Comparison of ENCODE assay signal across 8 mouse cellular contexts in genomic region chr19:53892061-53892460, GRCm38 (mm10). TPM values are rescaled to one million over a fixed set of nuclear protein-coding genes. Genes with fewer than 3 reads are reported as not detected.
DNase-seq lines count a peak whose midpoint lies in the region; ATAC-seq and TF ChIP-seq lines count a peak whose summit lies in the region.

Pdcd4 (plus strand) TSS chr19:53892231.

- TF ChIP-seq POLR2A in kidney, adult 2 months (IDR thresholded peaks at IDR 0.05; ENCODE audit: low read depth, low read length) = no peak
- TF ChIP-seq POLR2A in limb, embryonic 14.5 days (IDR thresholded peaks at IDR 0.05; ENCODE audit: borderline replicate concordance, extremely low read depth, insufficient read depth, insufficient read length) = no peak

- H3K9me3 ChIP-seq in hindbrain, embryonic 12.5 days (replicated peaks) = no peaks in the 10 kb centered on the region
- no peaks in the 10 kb centered on the region for H3K9me3 ChIP-seq in limb, embryonic 14.5 days (ENCODE audit: control insufficient read depth, low read length)
- H3K9me3 ChIP-seq in neural tube, embryonic 12.5 days = no peaks in the 10 kb centered on the region

- DNase-seq in kidney, adult 2 months = no peak
- DNase-seq in kidney, adult 8-10 months = no peak
- no peak for DNase-seq in adrenal gland, adult 8-10 months
- DNase-seq in forelimb bud, embryonic 11.5 days (ENCODE audit: low read depth, low spot score) = peak; percentile 46
- peak; percentile 86 for DNase-seq in limb, embryonic 14.5 days (ENCODE audit: low spot score)
- DNase-seq in Muller cell, postnatal 12 days (ENCODE audit: inconsistent ontology term) = no peak

- H3K36me3 ChIP-seq in kidney, adult 2 months (ENCODE audit: control insufficient read depth, insufficient read depth, low read length) = no peaks in the 10 kb centered on the region
- no peaks in the 10 kb centered on the region for H3K36me3 ChIP-seq in hindbrain, embryonic 12.5 days
- no peaks in the 10 kb centered on the region for H3K36me3 ChIP-seq in limb, embryonic 14.5 days (ENCODE audit: control insufficient read depth, insufficient read depth, low read length)
- no peaks in the 10 kb centered on the region for H3K36me3 ChIP-seq in neural tube, embryonic 12.5 days

- no peak within 1 kb of the TSS for H3K4me3 ChIP-seq in kidney, adult 2 months (ENCODE audit: insufficient read depth, low read depth, low read length)
- H3K4me3 ChIP-seq in hindbrain, embryonic 12.5 days = no peak within 1 kb of the TSS
- no peak within 1 kb of the TSS for H3K4me3 ChIP-seq in limb, embryonic 14.5 days (replicated peaks; ENCODE audit: low read length)
- H3K4me3 ChIP-seq in neural tube, embryonic 12.5 days = no peak within 1 kb of the TSS

- no peak for TF ChIP-seq CTCF in kidney, adult 2 months (conservative IDR thresholded peaks at IDR 0.05; ENCODE audit: insufficient read depth, insufficient read length, low read depth, low read length)

- no peaks in the 10 kb centered on the region for H3K4me1 ChIP-seq in kidney, adult 2 months (ENCODE audit: control insufficient read depth, insufficient read depth, low read length)
- 0 out of 2 replicates have a peak, but pooled peaks cover 5% of the 10 kb centered on the region for H3K4me1 ChIP-seq in hindbrain, embryonic 12.5 days
- H3K4me1 ChIP-seq in limb, embryonic 14.5 days (ENCODE audit: control insufficient read depth, insufficient read depth, low read length) = peaks cover 59% of the 10 kb centered on the region
- 0 out of 2 replicates have a peak, but pooled peaks cover 5% of the 10 kb centered on the region for H3K4me1 ChIP-seq in neural tube, embryonic 12.5 days

- H3K4me2 ChIP-seq in hindbrain, embryonic 12.5 days (replicated peaks) = no peak within 1 kb of the TSS
- peak within 1 kb of the TSS; percentile 18; the same call in 1 of the 2 replicates for H3K4me2 ChIP-seq in limb, embryonic 14.5 days (replicated peaks; ENCODE audit: low read depth, low read length, severe bottlenecking)
- no peak within 1 kb of the TSS for H3K4me2 ChIP-seq in neural tube, embryonic 12.5 days (replicated peaks)

- WGBS in kidney, adult 2 months = 49% methylated on average over 3 of the region's 3 CpGs
- WGBS in hindbrain, embryonic 12.5 days = 33% methylated on average over 3 of the region's 3 CpGs
- 11% methylated on average over 3 of the region's 3 CpGs for WGBS in limb, embryonic 14.5 days
- WGBS in neural tube, embryonic 12.5 days = 64% methylated on average over 3 of the region's 3 CpGs

- H3K9ac ChIP-seq in hindbrain, embryonic 12.5 days = no peak within 1 kb of the TSS
- peak within 1 kb of the TSS; percentile 28; the same call in 1 of the 2 replicates for H3K9ac ChIP-seq in limb, embryonic 14.5 days (ENCODE audit: low read depth, low read length, severe bottlenecking)
- H3K9ac ChIP-seq in neural tube, embryonic 12.5 days = no peak within 1 kb of the TSS

- no peak for ATAC-seq in hindbrain, embryonic 12.5 days (ENCODE audit: low FRiP score)
- ATAC-seq in limb, embryonic 14.5 days (ENCODE audit: low FRiP score, low read depth) = peak; percentile 74
- ATAC-seq in neural tube, embryonic 12.5 days (ENCODE audit: low FRiP score, low read depth) = no peak

- no peak within 1 kb of the TSS for H3K27ac ChIP-seq in kidney, adult 2 months (ENCODE audit: insufficient read depth, low read depth, low read length)
- 0 out of 2 replicates have a peak within 1 kb of the TSS, but pooled peaks have one; percentile 17 for H3K27ac ChIP-seq in hindbrain, embryonic 12.5 days
- H3K27ac ChIP-seq in limb, embryonic 14.5 days (replicated peaks; ENCODE audit: low read depth, low read length) = peak within 1 kb of the TSS; percentile 88
- H3K27ac ChIP-seq in neural tube, embryonic 12.5 days = no peak within 1 kb of the TSS

- H3K27me3 ChIP-seq in kidney, adult 2 months (replicated peaks; ENCODE audit: control insufficient read depth, insufficient read depth, low read length) = no peaks in the 10 kb centered on the region
- H3K27me3 ChIP-seq in hindbrain, embryonic 12.5 days = no peaks in the 10 kb centered on the region
- no peaks in the 10 kb centered on the region for H3K27me3 ChIP-seq in limb, embryonic 14.5 days (ENCODE audit: control insufficient read depth, insufficient read depth, low read length)
- no peaks in the 10 kb centered on the region for H3K27me3 ChIP-seq in neural tube, embryonic 12.5 days (replicated peaks)

RNA-seq across cellular contexts. Expression of gene Pdcd4, which starts in this region (rescaled TPM):
- 6.4 and 10.3 TPM in 2 replicates for polyA plus RNA-seq in kidney, adult 2 months (2012; rRNA removed)
- total RNA-seq in adrenal gland, adult 8-10 months (2022) = 100 to 1,000 TPM in 3 of 4 experiments, 10 to 100 TPM in 1; 97.1 to 122 (median 103) TPM
- 103 and 113 TPM in 2 replicates for polyA plus RNA-seq in hindbrain, embryonic 12.5 days (2016; fragmentation: Nextera tagmentation; extraction: Ambion mirVana)
- polyA plus RNA-seq in limb, embryonic 14.5 days (2012; rRNA removed) = 23.3 and 43.3 TPM in 2 replicates
- 96.4 and 109 TPM in 2 replicates for polyA plus RNA-seq in limb, embryonic 14.5 days (2014; fragmentation: Nextera tagmentation; extraction: Ambion mirVana)
- polyA plus RNA-seq in neural tube, embryonic 12.5 days (2016; fragmentation: Nextera tagmentation; extraction: Ambion mirVana) = 84.0 and 86.4 TPM in 2 replicates

Comparison
In these comparisons a context has a peak if more than half of its experiments do, and no peak if none do; other contexts are left out.
1. DNase-seq: peak in forelimb bud, embryonic 11.5 days (single experiment) and limb, embryonic 14.5 days (single experiment); none in kidney, adult 2 months (single experiment), kidney, adult 8-10 months (0 of 2), adrenal gland, adult 8-10 months (single experiment) and Muller cell, postnatal 12 days (single experiment).
2. H3K27ac ChIP-seq: peak in hindbrain, embryonic 12.5 days (single experiment) and limb, embryonic 14.5 days (single experiment); none in kidney, adult 2 months (single experiment) and neural tube, embryonic 12.5 days (single experiment).